Mouse (Mus musculus) testis, adult 2 months (tissue): Measurements from ENCODE around the gene Max. TPM values are rescaled to one million over a fixed set of nuclear protein-coding genes. Genes with fewer than 3 reads are reported as not detected.

Experiments
- H3K27ac ChIP-seq: fragments of 200-500 bp; 2 replicates; pipeline ENCODE4 v1.5.1; 2012; ENCODE audit warnings: low read depth, low read length; ENCODE audit not compliant: control insufficient read depth, insufficient read depth
- H3K27me3 ChIP-seq: fragments of 200-500 bp; 2 replicates; pipeline ENCODE4 v1.6.1; 2012; ENCODE audit warnings: mild to moderate bottlenecking, low read length, moderate library complexity; ENCODE audit not compliant: control insufficient read depth, insufficient read depth
- H3K36me3 ChIP-seq: fragments of 200-500 bp; 2 replicates; pipeline ENCODE4 v1.6.1; 2012; ENCODE audit warnings: mild to moderate bottlenecking, low read length; ENCODE audit not compliant: control insufficient read depth, insufficient read depth
- H3K4me1 ChIP-seq: fragments of 200-500 bp; 2 replicates; pipeline ENCODE4 v1.6.1; 2012; ENCODE audit warnings: low read length; ENCODE audit not compliant: control insufficient read depth, insufficient read depth
- H3K4me3 ChIP-seq: fragments of 200-500 bp; 2 replicates; pipeline ENCODE4 v1.5.1; 2012; ENCODE audit warnings: low read depth, mild to moderate bottlenecking, low read length, moderate library complexity, mixed read lengths; ENCODE audit not compliant: control insufficient read depth
- CTCF ChIP-seq: fragments of 200-500 bp; IDR thresholded peaks from 2 replicates; pipeline ENCODE4 v1.5.1; 2012; ENCODE audit warnings: low read depth, mild to moderate bottlenecking, inconsistent platforms, low read length, moderate library complexity; ENCODE audit not compliant: control insufficient read depth, insufficient read depth, insufficient replicate concordance
- POLR2A ChIP-seq: fragments of 200-500 bp; IDR thresholded peaks from 2 replicates; pipeline ENCODE4 v1.6.1; 2012; ENCODE audit warnings: low read depth, mild to moderate bottlenecking, inconsistent platforms, low read length, moderate library complexity; ENCODE audit not compliant: control insufficient read depth
- polyA plus RNA-seq: library from polyadenylated mRNA; depleted of rRNA; stranded (reverse); fragments of >200 nt; gene quantifications from 2 replicates; pipeline ENCODE4 v1.2.3, GENCODE M21; 2012

Gene Max
- polyA plus RNA-seq, 1 experiment: 9.8 TPM

DNA sequence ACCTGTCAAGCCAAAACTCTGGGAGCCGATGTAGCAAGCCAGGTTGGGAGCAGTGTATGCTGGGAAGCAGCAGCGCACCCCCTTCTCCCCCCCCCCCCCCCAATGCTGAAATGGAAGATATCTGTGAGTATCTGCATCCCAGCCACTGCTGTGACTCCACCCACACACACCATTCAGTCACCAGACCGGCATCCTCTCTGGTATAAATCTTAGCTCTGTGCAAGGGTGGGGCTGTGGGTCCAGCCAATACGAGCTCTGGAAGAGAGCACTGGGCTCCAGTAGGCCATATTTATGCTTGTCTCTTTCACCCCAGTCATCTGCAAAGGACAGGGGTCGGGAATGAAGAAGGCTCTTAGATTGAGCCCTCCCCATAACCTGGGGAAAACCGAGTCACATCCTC lies 41.6 kb downstream of the Max start:
- H3K27me3 ChIP-seq: no peaks in the 10 kb centered on the region
- TF ChIP-seq POLR2A: no peak
- TF ChIP-seq CTCF: no peak
- H3K4me3 ChIP-seq: no peak overlapping the region
- H3K36me3 ChIP-seq: no peaks in the 10 kb centered on the region
- no peak overlapping the region for H3K27ac ChIP-seq
- no peaks in the 10 kb centered on the region; the same call in 1 of the 2 replicates for H3K4me1 ChIP-seq

DNA sequence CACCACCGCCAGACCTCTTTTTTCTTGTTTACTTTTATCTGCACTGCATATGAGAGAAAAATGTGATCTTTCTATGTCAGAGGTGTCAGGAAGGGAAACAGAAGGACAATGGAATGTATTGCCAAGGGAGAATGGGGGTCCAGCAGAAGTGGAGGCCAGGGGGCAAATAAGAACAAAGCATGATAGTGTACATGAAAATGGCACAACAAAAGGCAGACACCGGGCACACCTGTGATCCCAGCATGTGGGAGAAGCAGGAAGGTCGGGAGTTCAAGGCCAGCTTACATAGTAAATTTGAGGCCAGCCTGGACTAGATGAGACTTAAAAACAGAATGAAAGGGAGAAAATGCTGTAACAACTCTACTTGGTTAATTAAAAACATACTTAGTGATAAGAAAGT lies 43.1 kb downstream of the Max start:
- no peak overlapping the region for H3K4me3 ChIP-seq
- no peak for TF ChIP-seq CTCF
- TF ChIP-seq POLR2A: no peak
- H3K4me1 ChIP-seq: no peaks in the 10 kb centered on the region; the same call in 1 of the 2 replicates
- H3K36me3 ChIP-seq: no peaks in the 10 kb centered on the region
- no peaks in the 10 kb centered on the region for H3K27me3 ChIP-seq
- no peak overlapping the region for H3K27ac ChIP-seq

DNA sequence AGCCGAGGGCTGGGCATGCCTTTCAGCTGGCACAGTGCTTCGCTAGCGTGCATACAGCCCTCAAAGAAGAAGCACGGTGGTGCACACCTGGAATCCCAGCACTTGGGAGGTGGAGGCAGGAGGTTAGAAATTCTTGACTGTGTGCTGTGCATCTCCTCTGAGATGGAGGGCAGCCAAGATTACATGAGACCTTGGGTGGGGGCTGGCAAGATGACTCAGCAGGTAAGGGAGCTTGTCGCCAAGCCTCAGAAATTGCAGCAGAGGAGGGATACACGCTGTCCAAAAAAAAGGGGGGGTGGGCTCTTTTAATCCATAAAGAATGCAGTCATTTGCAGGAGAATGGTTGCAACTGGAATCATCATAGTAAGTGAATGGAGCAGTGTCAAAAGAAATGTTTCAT lies 43.9 kb downstream of the Max start:
- Histone ChIP-seq H3K36me3 (no peaks in the 10 kb centered on the region), H3K4me1 (no peaks in the 10 kb centered on the region; the same call in 1 of the 2 replicates), H3K27ac (no peak overlapping the region), H3K4me3 (no peak overlapping the region), H3K27me3 (no peaks in the 10 kb centered on the region)
- TF ChIP-seq POLR2A (no peak), CTCF (no peak)

DNA sequence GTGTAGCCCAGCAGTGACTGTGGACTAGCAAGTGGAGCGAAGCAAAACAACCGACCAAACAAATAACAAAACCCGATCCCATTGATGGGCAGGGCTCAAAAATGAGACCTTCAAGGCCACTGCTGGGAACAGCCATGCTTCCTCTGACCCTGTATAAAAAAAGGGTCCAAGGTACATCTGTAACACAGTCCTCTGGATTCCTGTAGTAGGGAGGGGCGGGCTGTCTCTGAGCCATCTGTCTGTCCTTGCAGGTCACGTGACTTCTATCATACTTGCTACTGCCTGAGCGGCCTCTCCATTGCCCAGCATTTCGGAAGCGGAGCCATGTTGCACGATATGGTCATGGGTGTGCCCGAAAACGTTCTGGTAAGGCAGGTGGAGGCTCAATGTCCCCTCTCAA lies 45.8 kb downstream of the Max start:
- no peak for TF ChIP-seq CTCF
- TF ChIP-seq POLR2A: no peak
- H3K27me3 ChIP-seq: no peaks in the 10 kb centered on the region
- H3K27ac ChIP-seq: no peak overlapping the region
- H3K4me1 ChIP-seq: no peaks in the 10 kb centered on the region; the same call in 1 of the 2 replicates
- H3K4me3 ChIP-seq: no peak overlapping the region
- no peaks in the 10 kb centered on the region for H3K36me3 ChIP-seq

DNA sequence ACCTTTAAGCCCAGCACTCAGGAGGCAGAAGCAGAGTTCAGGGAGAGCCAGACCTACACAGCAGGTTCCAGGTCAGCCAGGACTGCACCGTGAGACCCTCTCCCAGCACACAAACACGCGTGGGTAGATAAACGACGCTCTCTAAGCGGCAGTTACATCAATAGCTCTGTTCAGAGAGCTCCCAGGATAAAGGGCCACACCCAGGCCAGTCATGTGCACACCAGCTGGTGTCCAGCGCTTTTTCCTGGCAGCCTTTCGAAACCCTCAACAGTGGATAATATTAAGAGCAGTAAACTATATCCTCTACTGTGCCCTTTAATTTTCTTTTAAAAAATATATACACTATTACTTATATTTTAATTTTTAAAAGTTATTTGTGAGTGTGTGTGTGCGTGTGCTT lies 49.8 kb downstream of the Max start:
- TF ChIP-seq POLR2A (no peak), CTCF (no peak)
- H3K27ac ChIP-seq: no peak overlapping the region
- no peaks in the 10 kb centered on the region for H3K36me3 ChIP-seq

DNA sequence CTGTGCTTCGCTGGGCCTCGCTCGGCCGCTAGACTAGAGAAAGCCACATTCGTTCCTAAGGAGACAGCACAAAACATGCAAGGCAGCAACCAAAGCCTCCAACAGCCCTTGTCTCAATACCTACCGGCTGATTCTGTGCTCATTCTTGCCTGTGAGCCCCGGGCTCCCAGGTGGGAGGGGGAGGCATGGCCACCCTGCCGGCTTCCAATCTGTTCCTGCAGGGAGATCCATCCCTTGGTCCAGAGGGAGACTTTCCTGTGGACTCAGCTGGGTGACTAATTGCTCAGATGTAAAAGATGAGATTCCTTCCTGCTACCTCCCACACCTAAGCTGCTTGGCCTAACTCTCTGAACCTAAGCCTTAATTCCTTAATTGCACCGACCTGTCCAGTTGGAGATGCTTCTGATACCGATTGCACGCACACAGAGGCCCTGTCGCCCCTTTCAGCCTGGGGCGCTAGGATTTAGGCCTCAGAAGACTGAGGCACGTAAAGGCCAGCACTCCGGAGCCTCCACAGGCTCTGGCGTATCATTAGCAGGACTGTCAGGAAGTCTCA lies 50.8 kb downstream of the Max start:
- Histone ChIP-seq H3K27me3 (no peaks in the 10 kb centered on the region), H3K4me3 (no peak overlapping the region), H3K36me3 (no peaks in the 10 kb centered on the region), H3K27ac (no peak overlapping the region), H3K4me1 (no peaks in the 10 kb centered on the region)
- TF ChIP-seq CTCF (no peak), POLR2A (no peak)

More for the DNA sequence above, 49.8 kb downstream of the Max start:
- Histone ChIP-seq H3K27me3 (no peaks in the 10 kb centered on the region), H3K4me3 (no peak overlapping the region), H3K4me1 (no peaks in the 10 kb centered on the region)

DNA sequence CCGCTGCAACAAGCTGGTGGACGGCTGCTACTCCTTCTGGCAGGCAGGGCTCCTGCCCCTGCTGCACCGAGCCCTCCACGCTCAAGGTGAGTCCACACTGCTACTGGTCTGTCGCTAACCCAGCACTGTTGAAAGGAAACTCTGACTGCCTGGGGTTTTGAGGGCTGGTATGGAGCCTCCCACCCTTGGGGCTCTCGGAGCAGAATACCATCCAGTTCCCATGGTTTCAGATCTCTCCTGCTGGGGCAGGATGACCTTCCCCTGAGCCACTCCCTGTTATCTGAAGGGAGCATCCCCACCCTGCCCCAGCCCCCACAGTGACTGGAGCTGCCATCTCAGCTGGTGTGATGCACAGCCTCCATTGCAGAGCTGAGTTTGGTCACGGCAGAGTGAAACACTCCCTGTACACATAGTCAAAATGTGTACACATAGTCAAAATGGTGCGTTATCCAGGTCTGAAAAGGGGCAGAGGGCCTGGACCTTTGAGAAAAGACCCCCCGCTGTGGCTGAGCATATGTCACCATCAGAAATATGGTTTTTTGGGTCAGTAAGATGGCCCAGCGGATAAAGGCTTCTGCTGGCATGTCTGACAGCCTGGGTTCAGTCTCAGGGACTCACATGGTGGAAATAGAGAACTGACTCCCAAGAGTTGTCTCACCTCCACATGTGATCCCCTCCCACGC lies 51.6 kb downstream of the Max start:
- Histone ChIP-seq H3K4me3 (no peak overlapping the region), H3K36me3 (no peaks in the 10 kb centered on the region), H3K27ac (no peak overlapping the region), H3K27me3 (no peaks in the 10 kb centered on the region), H3K4me1 (no peaks in the 10 kb centered on the region)
- no peak for TF ChIP-seq CTCF
- TF ChIP-seq POLR2A: no peak
